Mouse (Mus musculus): ENCODE results near the gene Glyctk.

DNA sequence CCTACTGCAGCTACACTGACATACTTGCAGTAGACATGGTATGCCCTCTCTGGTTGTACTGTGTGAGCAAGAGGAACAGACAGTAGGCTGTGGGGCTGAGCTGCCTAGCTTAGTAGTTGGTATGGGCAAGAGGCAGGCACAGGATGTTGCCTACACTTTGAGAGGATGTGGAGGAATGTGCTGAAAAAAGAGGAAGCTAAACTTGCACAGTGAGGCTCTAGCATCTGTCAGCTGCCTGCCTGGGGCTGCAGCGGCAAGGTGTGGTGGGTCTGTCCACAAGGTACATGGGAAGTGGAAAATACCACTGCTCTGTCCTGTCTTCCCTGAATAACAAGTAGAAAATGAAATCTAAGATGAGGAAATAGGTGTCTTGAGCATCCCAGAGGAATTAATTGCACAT, 35.1 kb upstream of the Glyctk start:
- TF ChIP-seq EP300 (IDR thresholded peaks at IDR 0.05; ENCODE audit: low read depth) (no peak), CTCF (IDR thresholded peaks at IDR 0.05; ENCODE audit: low read depth) (no peak)
